Mouse (Mus musculus) intestine, postnatal 0 days (tissue): Measurements from ENCODE around the gene Map4k5. TPM values are rescaled to one million over a fixed set of nuclear protein-coding genes. Genes with fewer than 3 reads are reported as not detected.

Experiments
- ATAC-seq: fragments of 200-750 bp; cut with Nextera tagmentation; 2 replicates; pipeline ENCODE4 v1.8.0; 2017; ENCODE audit warnings: mild to moderate bottlenecking, moderate TSS enrichment, moderate library complexity
- H3K27ac ChIP-seq: fragments of 300-500 bp; sonication (generic); 2 replicates; pipeline ENCODE4 v1.5.1; 2014; ENCODE audit warnings: mild to moderate bottlenecking, low read depth, low read length, moderate library complexity
- H3K27me3 ChIP-seq: fragments of 300-500 bp; sonication (generic); replicated peaks from 2 replicates; pipeline ENCODE4 v1.6.1; 2014; ENCODE audit warnings: low read length, mixed read lengths; ENCODE audit not compliant: control insufficient read depth, insufficient read depth
- H3K36me3 ChIP-seq: fragments of 300-500 bp; sonication (generic); 2 replicates; pipeline ENCODE4 v1.6.1; 2014; ENCODE audit warnings: mild to moderate bottlenecking, moderate library complexity; ENCODE audit not compliant: control insufficient read depth, insufficient read depth
- H3K4me1 ChIP-seq: fragments of 300-500 bp; sonication (generic); replicated peaks from 2 replicates; pipeline ENCODE4 v1.6.1; 2014; ENCODE audit warnings: antibody characterized with exemption, low read length, mixed read lengths; ENCODE audit not compliant: control insufficient read depth, insufficient read depth
- H3K4me2 ChIP-seq: fragments of 300-500 bp; sonication (generic); replicated peaks from 2 replicates; pipeline ENCODE4 v1.6.1; 2014; ENCODE audit warnings: low read depth, mild to moderate bottlenecking, moderate library complexity
- H3K4me3 ChIP-seq: fragments of 300-500 bp; sonication (generic); 2 replicates; pipeline ENCODE4 v1.5.1; 2014; ENCODE audit warnings: low read depth, low read length
- H3K9ac ChIP-seq: fragments of 300-500 bp; sonication (generic); 2 replicates; pipeline ENCODE4 v1.6.1; 2014; ENCODE audit warnings: mild to moderate bottlenecking, low read depth, low read length
- H3K9me3 ChIP-seq: fragments of 300-500 bp; sonication (generic); 2 replicates; pipeline ENCODE4 v1.6.1; 2016; ENCODE audit warnings: mixed run types; ENCODE audit not compliant: control insufficient read depth
- CTCF ChIP-seq: sonication (generic); IDR thresholded peaks from 2 replicates; pipeline ENCODE4 v1.5.1; 2016; ENCODE audit warnings: low read depth, mild to moderate bottlenecking, control low read depth, antibody characterized with exemption, moderate library complexity
- WGBS: fragments of 180-500 bp; shearing (Covaris S2); extraction: QIAGEN DNeasy Blood & Tissue Kit; methylation state at CpG from one replicate; pipeline ENCODE4 v1.1.7; 2014; 5-methylcytosine and 5-hydroxymethylcytosine counted together
- polyA plus RNA-seq: library from polyadenylated mRNA; unstranded; fragments of >200 nt; fragmentation: Nextera tagmentation; extraction: Ambion mirVana; gene quantifications from 2 replicates; pipeline ENCODE4 v1.2.1, GENCODE M21; 2015

Gene Map4k5
- polyA plus RNA-seq, 1 experiment from 2014 or later: 9.9 TPM

- no peak overlapping the region for H3K27ac ChIP-seq
- 55% methylated on average over 10 of the region's 10 CpGs for WGBS
- H3K9me3 ChIP-seq: no peaks in the 10 kb centered on the region
- H3K4me1 ChIP-seq: peaks cover 4% of the 10 kb centered on the region
- H3K4me3 ChIP-seq: no peak overlapping the region
- no peak for ATAC-seq
- TF ChIP-seq CTCF: no peak
- H3K4me2 ChIP-seq: no peak overlapping the region
- H3K36me3 ChIP-seq: no peaks in the 10 kb centered on the region
- no peaks in the 10 kb centered on the region for H3K27me3 ChIP-seq
- H3K9ac ChIP-seq: no peak overlapping the region
These were observed 11.6 kb downstream of the Map4k5 start for GRCm38 (mm10) chr12:69881198-69881905.

- Histone ChIP-seq H3K4me2 (peak overlapping the region; percentile 24), H3K27ac (no peak overlapping the region), H3K4me3 (no peak overlapping the region), H3K9ac (no peak overlapping the region), H3K36me3 (no peaks in the 10 kb centered on the region), H3K9me3 (no peaks in the 10 kb centered on the region), H3K27me3 (no peaks in the 10 kb centered on the region), H3K4me1 (peaks cover 4% of the 10 kb centered on the region)
- ATAC-seq: no peak
- TF ChIP-seq CTCF: no peak
- WGBS: 15% methylated on average over 6 of the region's 6 CpGs
These were observed 13.3 kb downstream of the Map4k5 start for GRCm38 (mm10) chr12:69879739-69880138.

GRCm38 (mm10) chr12:69879172-69879665 is 13.8 kb downstream of the Map4k5 start:
- peaks cover 4% of the 10 kb centered on the region for H3K4me1 ChIP-seq
- WGBS: 14% methylated on average over 4 of the region's 4 CpGs
- no peaks in the 10 kb centered on the region for H3K27me3 ChIP-seq
- H3K9ac ChIP-seq: no peak overlapping the region
- ATAC-seq: 0 out of 2 replicates have a peak, but pooled peaks have one; percentile 38
- no peak overlapping the region for H3K27ac ChIP-seq
- no peak overlapping the region for H3K4me3 ChIP-seq
- no peak for TF ChIP-seq CTCF
- H3K4me2 ChIP-seq: peak overlapping the region; percentile 24
- no peaks in the 10 kb centered on the region for H3K9me3 ChIP-seq
- no peaks in the 10 kb centered on the region for H3K36me3 ChIP-seq

DNA sequence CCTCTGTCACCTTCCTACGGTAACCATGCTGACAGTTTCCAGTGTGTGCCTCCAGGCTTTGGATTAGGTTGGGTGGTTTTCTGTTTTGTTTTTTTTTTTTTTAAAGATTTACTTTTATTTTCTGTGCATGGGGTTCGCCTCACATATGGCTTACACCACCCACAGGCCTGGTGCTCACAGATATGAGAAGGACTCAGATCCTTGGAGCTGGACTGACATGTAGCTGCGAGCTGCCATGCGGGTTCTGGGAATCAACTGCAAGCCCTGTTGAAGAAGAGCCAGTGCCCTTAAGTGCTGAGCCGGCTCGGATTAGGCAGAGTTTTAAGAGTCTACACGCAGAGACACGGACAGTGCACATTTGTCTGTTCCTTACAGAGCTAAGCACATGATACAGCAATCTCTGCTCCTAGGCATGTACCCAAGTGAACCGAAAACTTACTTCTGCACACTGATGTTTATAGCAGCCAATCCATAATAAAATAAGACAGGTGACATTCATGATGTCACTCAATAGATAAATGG is 15.1 kb downstream of the Map4k5 start:
- no peaks in the 10 kb centered on the region; the same call in 1 of the 2 replicates for H3K4me1 ChIP-seq
- ATAC-seq: no peak
- no peak for TF ChIP-seq CTCF
- no peak overlapping the region for H3K4me3 ChIP-seq
- no peaks in the 10 kb centered on the region for H3K27me3 ChIP-seq
- WGBS: 84% methylated on average over 9 of the region's 9 CpGs
- H3K9me3 ChIP-seq: no peaks in the 10 kb centered on the region
- H3K4me2 ChIP-seq: no peak overlapping the region
- H3K36me3 ChIP-seq: no peaks in the 10 kb centered on the region
- no peak overlapping the region for H3K9ac ChIP-seq
- no peak overlapping the region for H3K27ac ChIP-seq

DNA sequence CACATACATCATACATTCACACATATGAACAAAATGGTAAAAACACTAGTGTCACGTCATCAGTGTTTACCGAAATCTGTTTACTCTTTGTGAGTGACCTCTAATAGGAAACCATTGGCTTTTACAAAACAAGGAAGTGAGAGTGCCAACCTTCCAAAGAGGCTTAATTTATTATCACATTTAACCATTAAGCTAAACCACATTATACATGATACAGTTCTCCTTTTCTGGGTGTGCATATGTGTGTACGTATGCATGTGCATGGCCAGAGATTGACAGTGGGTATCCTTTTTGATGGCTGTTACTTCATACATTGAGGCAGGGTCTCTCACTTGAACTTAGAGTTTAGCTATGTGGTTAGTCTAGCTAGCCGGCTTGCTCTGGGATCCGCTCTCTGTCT is 21.4 kb downstream of the Map4k5 start:
- WGBS: 86% methylated on average over 5 of the region's 5 CpGs
- no peak for TF ChIP-seq CTCF
- ATAC-seq: no peak

DNA sequence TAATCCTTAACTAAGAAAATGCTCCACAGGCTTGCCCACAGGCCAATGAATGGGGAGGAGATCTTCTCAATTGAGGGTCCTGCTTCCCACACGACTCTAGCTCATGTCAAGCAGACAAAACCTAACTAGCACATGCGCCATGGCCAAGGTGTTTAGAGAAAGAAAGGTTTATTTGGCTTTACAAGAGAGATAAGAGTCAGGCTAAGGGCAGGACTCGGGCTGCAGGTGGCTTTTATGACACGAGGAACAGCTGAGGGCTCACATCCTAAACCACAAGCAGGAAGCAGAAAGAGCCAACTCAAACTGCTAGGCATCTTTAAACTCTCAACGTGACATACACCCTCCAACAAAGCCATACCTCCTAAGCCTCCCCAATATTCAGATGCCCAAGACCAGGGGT is 25.7 kb downstream of the Map4k5 start:
- peak; percentile 72; the same call in 1 of the 2 replicates for ATAC-seq
- 33% methylated on average over 5 of the region's 5 CpGs for WGBS

More for the DNA sequence above, 21.4 kb downstream of the Map4k5 start:
- Histone ChIP-seq H3K4me3 (no peak overlapping the region), H3K36me3 (no peaks in the 10 kb centered on the region), H3K9ac (no peak overlapping the region), H3K4me2 (no peak overlapping the region), H3K9me3 (no peaks in the 10 kb centered on the region), H3K27me3 (no peaks in the 10 kb centered on the region), H3K27ac (peak overlapping the region; percentile 15; the same call in 1 of the 2 replicates), H3K4me1 (peaks cover 5% of the 10 kb centered on the region; the same call in 1 of the 2 replicates)

More for the DNA sequence above, 25.7 kb downstream of the Map4k5 start:
- Histone ChIP-seq H3K9me3 (no peaks in the 10 kb centered on the region), H3K27me3 (no peaks in the 10 kb centered on the region), H3K4me3 (no peak overlapping the region), H3K36me3 (no peaks in the 10 kb centered on the region), H3K27ac (no peak overlapping the region), H3K4me2 (no peak overlapping the region), H3K9ac (no peak overlapping the region), H3K4me1 (peaks cover 9% of the 10 kb centered on the region; the same call in 1 of the 2 replicates)
- TF ChIP-seq CTCF: no peak
